Mouse (Mus musculus) embryonic fibroblast, embryonic 13.5 days (primary cell): ENCODE measurements around the gene Nr2f6.

Experiments used
- CTCF ChIP-seq: IDR thresholded peaks from 2 replicates; pipeline ENCODE4 v1.5.1; 2011; ENCODE audit warnings: mild to moderate bottlenecking, control low read depth, low read length, moderate library complexity, borderline replicate concordance; ENCODE audit not compliant: insufficient read depth
- POLR2A ChIP-seq: IDR thresholded peaks from 2 replicates; pipeline ENCODE4 v1.6.1; 2011; ENCODE audit warnings: low read depth, mild to moderate bottlenecking, control low read depth, low read length, moderate library complexity

DNA sequence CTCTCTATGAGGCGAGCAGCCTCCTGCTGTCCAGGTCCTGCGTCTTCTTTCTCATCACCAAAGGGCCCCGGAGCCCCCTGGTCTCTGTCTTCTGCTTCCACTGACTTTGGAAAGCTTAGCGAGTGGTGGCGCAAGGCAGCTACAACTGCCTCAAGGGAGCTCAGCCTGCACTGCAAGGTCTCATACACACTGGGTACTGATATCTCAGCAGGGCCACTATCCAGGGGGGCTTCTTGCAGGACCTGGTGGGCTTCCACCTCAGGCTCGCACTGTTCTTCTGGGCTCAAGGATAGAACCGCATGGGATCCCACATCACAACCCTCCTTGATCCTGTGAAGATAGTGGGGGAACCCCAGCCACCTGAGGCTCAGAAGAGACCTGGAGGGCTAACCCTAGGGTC lies 12.7 kb upstream of the Nr2f6 start:
- TF ChIP-seq CTCF (no peak), POLR2A (no peak)
